Mouse (Mus musculus) ES-Bruce4 (cell line): ENCODE measurements around the gene Ttc25.

ENCODE experiments used
- CTCF ChIP-seq: IDR thresholded peaks from one replicate; pipeline ENCODE4 v1.8.1; 2011; ENCODE audit warnings: low read depth, low read length
- POLR2A ChIP-seq: IDR thresholded peaks from one replicate; pipeline ENCODE4 v1.8.1; 2011; ENCODE audit warnings: low read length; ENCODE audit not compliant: insufficient read depth

- no peak for TF ChIP-seq CTCF
- TF ChIP-seq POLR2A: no peak
Observed at GRCm38 (mm10) chr11:100515061-100515460, 30.3 kb upstream of the Ttc25 start.
